16 mouse cellular contexts compared by ENCODE assay signal in the genomic region with DNA sequence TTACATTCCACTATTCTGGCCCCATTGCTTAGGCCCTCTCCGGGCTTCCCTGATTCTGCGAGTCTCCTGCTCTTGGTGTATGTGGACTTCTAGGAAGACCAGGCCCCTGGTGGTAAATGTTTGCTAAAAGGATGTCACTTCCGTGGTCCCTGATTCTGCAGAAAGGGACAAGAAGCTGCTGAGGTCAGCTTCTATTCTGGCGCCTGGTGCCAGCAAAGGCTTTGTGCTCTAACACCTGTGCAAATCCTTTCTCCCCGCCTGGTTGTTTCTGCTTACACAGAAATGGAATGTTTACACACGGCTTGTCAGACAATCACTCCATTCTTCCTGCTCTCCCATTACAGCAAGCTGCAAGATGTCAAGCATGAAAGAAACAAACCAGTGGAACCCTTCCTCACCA.
DNase-seq lines count a peak whose midpoint lies in the region; ATAC-seq and TF ChIP-seq lines count a peak whose summit lies in the region.
"Had no signal": no experiment of that assay in that cellular context is flagged by ENCODE, and none has a peak within 500 bp of the region (broad histone marks: within the 10 kb centered on the region; RNA-seq: fewer than 3 reads in every experiment).

No protein-coding gene starts in this region.

- H3K4me2 ChIP-seq in kidney, postnatal 0 days (ENCODE audit: low read length): no peak overlapping the region
- no peak overlapping the region for H3K4me2 ChIP-seq in embryonic facial prominence, embryonic 14.5 days (ENCODE audit: low read depth, low read length)
- H3K4me2 ChIP-seq: heart, embryonic 12.5 days; hindbrain, embryonic 14.5 days; midbrain, embryonic 12.5 days had no signal

- ATAC-seq in kidney, postnatal 0 days (replicated peaks; ENCODE audit: low FRiP score, low read depth): no peak
- ATAC-seq in embryonic facial prominence, embryonic 14.5 days (ENCODE audit: low read depth): peak; percentile 53; the same call in 1 of the 2 replicates

- WGBS in kidney, postnatal 0 days: 35% methylated on average over 6 of the region's 6 CpGs
- 52% methylated on average over 6 of the region's 6 CpGs for WGBS in embryonic facial prominence, embryonic 14.5 days

- no peaks in the 10 kb centered on the region for H3K36me3 ChIP-seq in kidney, postnatal 0 days (ENCODE audit: insufficient read depth, low read length)
- no peaks in the 10 kb centered on the region for H3K36me3 ChIP-seq in embryonic facial prominence, embryonic 14.5 days (ENCODE audit: control insufficient read depth, insufficient read depth, low read length)
- H3K36me3 ChIP-seq: forebrain, embryonic 10.5 days; heart, embryonic 12.5 days; limb, embryonic 10.5 days; midbrain, embryonic 12.5 days had no signal

- peak overlapping the region; percentile 9; the same call in 1 of the 2 replicates for H3K27ac ChIP-seq in kidney, postnatal 0 days
- no peak overlapping the region for H3K27ac ChIP-seq in embryonic facial prominence, embryonic 14.5 days (replicated peaks; ENCODE audit: low read depth, low read length)
- H3K27ac ChIP-seq: forebrain, embryonic 10.5 days; hindbrain, embryonic 14.5 days; limb, embryonic 10.5 days; liver, embryonic 14.5 days; midbrain, embryonic 12.5 days had no signal

- H3K9me3 ChIP-seq in kidney, postnatal 0 days (replicated peaks; ENCODE audit: low read length): no peaks in the 10 kb centered on the region
- H3K9me3 ChIP-seq in embryonic facial prominence, embryonic 14.5 days (ENCODE audit: control insufficient read depth, low read length): no peaks in the 10 kb centered on the region
- H3K9me3 ChIP-seq: forebrain, embryonic 10.5 days; heart, embryonic 12.5 days; limb, embryonic 10.5 days; midbrain, embryonic 12.5 days had no signal

- no peak for TF ChIP-seq CTCF in kidney, postnatal 0 days (IDR thresholded peaks at IDR 0.05; ENCODE audit: low read depth)

- no peak overlapping the region for H3K4me3 ChIP-seq in kidney, postnatal 0 days (replicated peaks; ENCODE audit: low read depth, low read length)
- no peak overlapping the region for H3K4me3 ChIP-seq in embryonic facial prominence, embryonic 14.5 days (ENCODE audit: low read depth, low read length)
- H3K4me3 ChIP-seq: forebrain, embryonic 10.5 days; heart, embryonic 12.5 days; limb, embryonic 10.5 days; midbrain, embryonic 12.5 days had no signal

- no peaks in the 10 kb centered on the region for H3K27me3 ChIP-seq in kidney, postnatal 0 days (ENCODE audit: insufficient read depth, low read length)
- no peaks in the 10 kb centered on the region for H3K27me3 ChIP-seq in embryonic facial prominence, embryonic 14.5 days (replicated peaks; ENCODE audit: control insufficient read depth, insufficient read depth, low read length)
- H3K27me3 ChIP-seq: CH12.LX; midbrain, embryonic 12.5 days had no signal

- DNase-seq in kidney, postnatal 0 days (ENCODE audit: low spot score): peak; percentile 50
- DNase-seq in kidney, postnatal 25 days: no peak
- peak; percentile 8 for DNase-seq in embryo, embryonic 11 days
- DNase-seq in embryonic facial prominence, embryonic 14.5 days (ENCODE audit: low spot score): peak; percentile 75
- peak; percentile 21 to 34 for DNase-seq in lung, postnatal 4 days
- DNase-seq in adrenal gland, postnatal 10 days: no peak
- no peak for DNase-seq in left cerebral cortex, adult 18-20 months (ENCODE audit: low spot score in 2 of 2)
- no peak for DNase-seq in layer of hippocampus, postnatal 25 days (ENCODE audit: extremely low spot score in 1 of 2, low spot score in 1 of 2)
- DNase-seq: layer of hippocampus, adult 9-11 months had no signal

- H3K4me1 ChIP-seq in kidney, postnatal 0 days (replicated peaks; ENCODE audit: insufficient read depth, low read length): no peaks in the 10 kb centered on the region
- peaks cover 7% of the 10 kb centered on the region; the same call in 1 of the 2 replicates for H3K4me1 ChIP-seq in embryonic facial prominence, embryonic 14.5 days (ENCODE audit: control insufficient read depth, insufficient read depth, low read length)
- H3K4me1 ChIP-seq: midbrain, embryonic 12.5 days had no signal

- H3K9ac ChIP-seq in kidney, postnatal 0 days (ENCODE audit: low read depth, low read length): no peak overlapping the region
- no peak overlapping the region for H3K9ac ChIP-seq in embryonic facial prominence, embryonic 14.5 days (ENCODE audit: low read depth, low read length)
- H3K9ac ChIP-seq: heart, embryonic 12.5 days; hindbrain, embryonic 14.5 days; liver, embryonic 14.5 days; midbrain, embryonic 12.5 days had no signal

Comparison
In these comparisons a context has a peak if more than half of its experiments do, and no peak if none do; other contexts are left out.
1. DNase-seq: peak in kidney, postnatal 0 days (single experiment), embryo, embryonic 11 days (single experiment), embryonic facial prominence, embryonic 14.5 days (single experiment) and lung, postnatal 4 days (2 of 2); none in kidney, postnatal 25 days (0 of 2), adrenal gland, postnatal 10 days (single experiment), left cerebral cortex, adult 18-20 months (0 of 2) and layer of hippocampus, postnatal 25 days (0 of 2).